Mouse (Mus musculus) neutrophil, adult 5-6 weeks (primary cell): ENCODE data around the gene Fance. TPM values are rescaled to one million over a fixed set of nuclear protein-coding genes. Genes with fewer than 3 reads are reported as not detected.
A peak's percentile ranks its signal among the peaks of the same experiment; 100 is the strongest.

Experiments
- ATAC-seq: fragments of 151-379, 151-347 bp; 2 replicates; pipeline ENCODE4 v1.8.0; 2017; ENCODE audit warnings: mild to moderate bottlenecking, moderate TSS enrichment; ENCODE audit not compliant: insufficient number of reproducible peaks, poor library complexity, low FRiP score, severe bottlenecking; ENCODE audit errors: extremely low read depth
- total RNA-seq: library from RNA; stranded (forward); fragments of 200-1000 nt; gene quantifications from 2 replicates; pipeline ENCODE4 v1.2.3, GENCODE M21; 2017

Fance gene
- total RNA-seq, 1 experiment from 2014 or later: 11.9 TPM

GRCm38 (mm10) chr17:28290262-28290661, 23.1 kb upstream of the Fance start:
- no peak for ATAC-seq

GRCm38 (mm10) chr17:28290671-28291070, 22.6 kb upstream of the Fance start:
- no peak for ATAC-seq

- ATAC-seq: no peak
These were observed 22.0 kb upstream of the Fance start for GRCm38 (mm10) chr17:28291346-28291745.

- no peak for ATAC-seq
These were observed 19.6 kb upstream of the Fance start for GRCm38 (mm10) chr17:28293716-28294115.

GRCm38 (mm10) chr17:28294449-28295333, 18.6 kb upstream of the Fance start:
- peak; percentile 64 for ATAC-seq

GRCm38 (mm10) chr17:28298888-28299287, 14.4 kb upstream of the Fance start:
- ATAC-seq: no peak

GRCm38 (mm10) chr17:28299669-28300320, 13.5 kb upstream of the Fance start:
- no peak for ATAC-seq

- no peak for ATAC-seq
These were observed 13.0 kb upstream of the Fance start for GRCm38 (mm10) chr17:28300323-28300722.

- no peak for ATAC-seq
These were observed 12.5 kb upstream of the Fance start for GRCm38 (mm10) chr17:28300850-28301249.

GRCm38 (mm10) chr17:28305172-28305571, 8.1 kb upstream of the Fance start:
- no peak for ATAC-seq

GRCm38 (mm10) chr17:28308297-28309195, 4.8 kb upstream of the Fance start:
- ATAC-seq: peak; percentile 58

- ATAC-seq: no peak
These were observed 2.5 kb upstream of the Fance start for GRCm38 (mm10) chr17:28310831-28311230.

- no peak for ATAC-seq
These were observed 1.8 kb upstream of the Fance start for GRCm38 (mm10) chr17:28311366-28312132.

- ATAC-seq: no peak
These were observed 797 bp upstream of the Fance start for GRCm38 (mm10) chr17:28312232-28313211.

- no peak for ATAC-seq
These were observed 534 bp downstream of the Fance start for GRCm38 (mm10) chr17:28313880-28314225.

- no peak for ATAC-seq
These were observed 2.4 kb downstream of the Fance start for GRCm38 (mm10) chr17:28315611-28316160.

- no peak for ATAC-seq
These were observed 3.2 kb downstream of the Fance start for GRCm38 (mm10) chr17:28316476-28316875.
